Mouse (Mus musculus) ES-E14 (cell line): ENCODE measurements at regions not wholly inside any gene's neighbourhood (a gene's known extent, or its start where the extent isn't known, plus 50 kb on each side); places are given as distances from the start of the nearest gene placed in this dataset.

Experiments
- DNase-seq: peaks from one replicate; pipeline ENCODE4 v3.0.0-alpha.2; 2013; ENCODE audit warnings: low read depth, low spot score
- H3K27ac ChIP-seq: 2 replicates; pipeline ENCODE4 v1.5.1; 2012; ENCODE audit warnings: low read depth, mild to moderate bottlenecking, low read length, moderate library complexity, mixed read lengths; ENCODE audit not compliant: poor library complexity, insufficient read depth, severe bottlenecking
- H3K36me3 ChIP-seq: 2 replicates; pipeline ENCODE4 v1.6.1; 2012; ENCODE audit warnings: mild to moderate bottlenecking, low read length, moderate library complexity, mixed read lengths; ENCODE audit not compliant: control insufficient read depth, poor library complexity, insufficient read depth, severe bottlenecking
- H3K4me1 ChIP-seq, 2 experiments: fragments of 150-350 bp in 1 of 2; sonication (generic) in 1 of 2; 2 replicates each; pipeline ENCODE4 v1.6.1; 2012; ENCODE audit warnings: low read length in 2 of 2, mild to moderate bottlenecking in 1 of 2, mixed read lengths in 1 of 2; ENCODE audit not compliant: control insufficient read depth in 2 of 2, insufficient read depth in 2 of 2, poor library complexity in 1 of 2
- H3K4me3 ChIP-seq, 2 experiments: fragments of 150-350 bp in 1 of 2; sonication (generic) in 1 of 2; 2 replicates each; pipeline ENCODE4 v1.5.1; 2012; ENCODE audit warnings: low read length in 2 of 2, low read depth in 1 of 2, mild to moderate bottlenecking in 1 of 2, mixed read lengths in 1 of 2; ENCODE audit not compliant: insufficient read depth in 1 of 2, poor library complexity in 1 of 2, severe bottlenecking in 1 of 2
- H3K9ac ChIP-seq: 2 replicates; pipeline ENCODE4 v1.6.1; 2012; ENCODE audit warnings: low read depth, mild to moderate bottlenecking, low read length, mixed read lengths; ENCODE audit not compliant: poor library complexity, insufficient read depth, severe bottlenecking
- H3K9me3 ChIP-seq: fragments of 150-350 bp; sonication (generic); 2 replicates; pipeline ENCODE4 v1.6.1; 2012; ENCODE audit warnings: low read depth, mild to moderate bottlenecking, low read length; ENCODE audit not compliant: control insufficient read depth, insufficient read depth
- CHD2 ChIP-seq: IDR thresholded peaks from 2 replicates; pipeline ENCODE4 v1.6.1; 2014; ENCODE audit warnings: mild to moderate bottlenecking, low read depth, low read length, inconsistent platforms
- HCFC1 ChIP-seq: IDR thresholded peaks from 2 replicates; pipeline ENCODE4 v1.6.1; 2012; ENCODE audit warnings: low read length, inconsistent platforms, borderline replicate concordance; ENCODE audit not compliant: insufficient read depth
- MAFK ChIP-seq: IDR thresholded peaks from 2 replicates; pipeline ENCODE4 v1.6.1; 2014; ENCODE audit warnings: mild to moderate bottlenecking, low read depth, low read length, inconsistent platforms; ENCODE audit not compliant: insufficient read depth
- ZC3H11A ChIP-seq: IDR thresholded peaks from 2 replicates; pipeline ENCODE4 v1.6.1; 2012; ENCODE audit warnings: low read depth, mild to moderate bottlenecking, inconsistent platforms, low read length, borderline replicate concordance
- ZNF384 ChIP-seq: IDR thresholded peaks from 2 replicates; pipeline ENCODE4 v1.6.1; 2012; ENCODE audit warnings: low read depth, low read length, inconsistent platforms
- in situ Hi-C, 2 experiments: fragments of 600-800 bp; cut with MboI; formaldehyde crosslinking; loops; one replicate each; pipeline ENCODE4 v1.15.1; 2025; ENCODE audit warnings: low sequenced_read_pairs in 2 of 2, inconsistent platforms in 1 of 2; ENCODE audit not compliant: unreplicated experiment in 2 of 2

DNA sequence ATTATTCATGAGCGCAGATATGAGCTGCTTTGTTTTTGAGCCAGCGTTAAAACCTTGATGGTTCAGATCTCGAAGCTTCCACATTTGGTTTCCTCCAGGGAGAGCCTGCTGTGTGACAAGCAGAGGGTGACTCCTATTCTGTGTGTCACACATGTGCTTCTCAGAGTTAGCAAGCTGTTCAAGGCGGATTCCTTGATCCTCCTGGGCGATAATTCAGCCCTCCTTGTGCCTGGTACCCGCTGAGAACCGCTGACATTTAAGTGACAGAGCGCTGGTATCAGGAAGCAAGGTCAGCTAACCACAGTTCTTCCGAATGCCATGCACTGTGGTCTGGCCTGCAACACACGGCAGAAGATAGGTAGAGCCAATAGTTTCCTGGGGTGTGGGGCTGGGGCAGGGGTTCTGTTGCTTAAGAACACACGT lies 294.5 kb upstream of the Arglu1 start:
- Histone ChIP-seq H3K27ac (no peak overlapping the region; the same call in 1 of the 2 replicates), H3K4me1 (peaks cover 4 to 14% of the 10 kb centered on the region in 2 experiments; a peak in 2 of 4 replicates)
- no peak for DNase-seq

DNA sequence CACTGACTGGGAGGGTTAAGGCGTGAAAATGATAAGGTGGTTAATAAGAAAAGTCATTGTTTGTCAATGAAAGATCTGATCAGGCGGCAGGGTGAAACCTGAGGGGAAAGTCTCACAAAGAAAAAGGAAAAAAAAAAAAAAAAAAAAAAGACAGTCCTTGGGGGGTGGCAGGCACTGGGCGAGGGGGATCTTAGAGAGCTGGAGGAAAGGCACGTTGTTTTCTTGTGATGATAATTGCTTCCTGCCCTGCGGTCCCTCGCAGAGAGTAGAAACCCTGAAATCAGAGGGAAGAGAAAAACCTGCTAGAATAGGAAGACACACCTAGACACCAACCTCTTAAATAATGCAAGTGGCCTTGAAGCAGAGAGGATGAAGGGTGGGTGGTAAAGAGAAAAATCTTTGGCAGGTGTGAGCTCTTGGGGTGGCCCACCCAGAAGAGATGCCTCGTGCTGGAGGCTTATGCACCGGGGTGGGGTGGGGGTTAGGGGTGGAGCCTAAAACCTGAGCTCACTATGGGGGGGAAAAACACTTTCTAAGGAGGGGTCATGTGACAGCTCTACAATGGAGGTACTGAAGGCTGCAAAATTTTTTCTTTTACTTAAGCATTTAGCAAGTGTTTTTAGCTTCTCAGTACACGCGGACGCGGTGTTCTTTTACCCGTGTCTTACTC lies 294.0 kb upstream of the Arglu1 start:
- in situ Hi-C loops, result loop anchor here in 1 of 2 experiments (25.0 kb wide), 1 partner anchor 322 kb away; the partner anchor contains the start of gene Efnb2
- no peak for TF ChIP-seq ZC3H11A
- TF ChIP-seq ZNF384, result peak; percentile 94
- Histone ChIP-seq H3K9ac (no peak overlapping the region), H3K9me3 (no peaks in the 10 kb centered on the region), H3K36me3 (no peaks in the 10 kb centered on the region; the same call in 1 of the 2 replicates), H3K27ac (no peak overlapping the region; the same call in 1 of the 2 replicates), H3K4me1 (peaks cover 4 to 14% of the 10 kb centered on the region in 2 experiments; a peak in 2 of 4 replicates), H3K4me3 (no peak overlapping the region)
- peak; percentile 46 for DNase-seq

More for the DNA sequence above, 294.5 kb upstream of the Arglu1 start:
- Histone ChIP-seq H3K4me3 (no peak overlapping the region), H3K9ac (no peak overlapping the region), H3K9me3 (no peaks in the 10 kb centered on the region), H3K36me3 (no peaks in the 10 kb centered on the region; the same call in 1 of the 2 replicates)
- in situ Hi-C loops, result loop anchor here in 1 of 2 experiments (25.0 kb wide), 1 partner anchor 323 kb away; the partner anchor contains the start of gene Efnb2
- TF ChIP-seq HCFC1, result no peak
- no peak for TF ChIP-seq CHD2
- TF ChIP-seq ZNF384, result no peak
- TF ChIP-seq ZC3H11A, result no peak
- TF ChIP-seq MAFK, result no peak

DNA sequence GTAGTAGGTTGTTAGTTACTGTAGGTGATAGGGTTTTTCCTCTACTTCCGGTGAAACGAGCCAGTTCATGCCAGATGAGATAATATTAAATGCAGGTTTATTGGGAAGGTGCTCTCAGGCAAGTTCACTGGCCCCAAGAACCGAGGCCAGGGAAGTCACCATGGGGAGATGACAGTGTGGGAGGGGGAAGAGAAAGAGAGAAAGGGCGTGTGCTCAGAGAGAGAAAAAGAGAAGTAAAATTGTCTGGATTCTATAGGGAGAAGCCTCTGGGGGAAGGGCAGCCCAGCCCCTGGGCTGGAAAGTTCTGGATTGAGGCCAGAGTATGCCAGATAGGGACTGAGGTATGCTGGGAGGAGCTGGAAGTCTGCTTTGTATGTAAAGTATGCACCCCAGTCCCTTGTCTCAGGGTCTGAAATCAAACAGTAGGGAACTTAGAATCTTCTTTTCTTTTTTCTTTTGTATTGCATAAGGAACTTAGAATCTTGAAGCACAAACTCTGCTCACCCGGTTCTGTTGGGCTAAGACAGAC lies 292.9 kb upstream of the Arglu1 start:
- Histone ChIP-seq H3K9ac (no peak overlapping the region), H3K27ac (no peak overlapping the region), H3K36me3 (no peaks in the 10 kb centered on the region; the same call in 1 of the 2 replicates), H3K9me3 (no peaks in the 10 kb centered on the region), H3K4me1 (peaks cover 4 to 14% of the 10 kb centered on the region in 2 experiments; a peak in 2 of 4 replicates), H3K4me3 (no peak overlapping the region)
- no peak for TF ChIP-seq HCFC1
- no peak for TF ChIP-seq CHD2
- TF ChIP-seq ZC3H11A, result no peak
- no peak for TF ChIP-seq ZNF384
- no peak for TF ChIP-seq MAFK
- in situ Hi-C loops, result loop anchor here in 1 of 2 experiments (25.0 kb wide), 1 partner anchor 321 kb away; the partner anchor contains the start of gene Efnb2
- DNase-seq, result no peak

DNA sequence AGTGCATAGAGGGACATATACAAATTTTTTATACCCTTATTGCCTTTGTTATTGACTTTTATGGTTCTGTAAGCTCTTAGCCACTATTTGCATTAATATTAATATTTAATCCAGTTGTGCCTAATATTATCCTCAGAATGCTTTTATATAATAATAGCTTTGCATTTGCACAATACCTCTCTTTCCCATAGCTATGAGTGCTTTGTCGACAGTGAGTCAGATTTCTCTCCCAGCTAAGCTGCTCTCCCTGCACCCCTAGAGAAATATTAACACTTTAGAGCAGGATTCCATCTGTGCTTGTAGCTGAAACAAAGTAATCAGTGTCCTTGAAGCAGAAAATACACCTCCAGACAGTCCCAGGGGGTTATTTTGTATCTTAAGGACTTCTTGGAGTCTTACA lies 288.6 kb upstream of the Arglu1 start:
- in situ Hi-C loops, result loop anchor here in 1 of 2 experiments (25.0 kb wide), 1 partner anchor 317 kb away; the partner anchor contains the start of gene Efnb2
- no peaks in the 10 kb centered on the region for H3K36me3 ChIP-seq
- H3K9ac ChIP-seq, result no peak overlapping the region
- DNase-seq, result no peak
- H3K27ac ChIP-seq, result no peak overlapping the region
- TF ChIP-seq MAFK (no peak), HCFC1 (no peak), CHD2 (no peak), ZNF384 (no peak), ZC3H11A (no peak)
- H3K4me3 ChIP-seq, result no peak overlapping the region
- H3K4me1 ChIP-seq, result peaks cover 2 to 8% of the 10 kb centered on the region in 2 experiments; a peak in 2 of 4 replicates
- no peaks in the 10 kb centered on the region for H3K9me3 ChIP-seq

DNA sequence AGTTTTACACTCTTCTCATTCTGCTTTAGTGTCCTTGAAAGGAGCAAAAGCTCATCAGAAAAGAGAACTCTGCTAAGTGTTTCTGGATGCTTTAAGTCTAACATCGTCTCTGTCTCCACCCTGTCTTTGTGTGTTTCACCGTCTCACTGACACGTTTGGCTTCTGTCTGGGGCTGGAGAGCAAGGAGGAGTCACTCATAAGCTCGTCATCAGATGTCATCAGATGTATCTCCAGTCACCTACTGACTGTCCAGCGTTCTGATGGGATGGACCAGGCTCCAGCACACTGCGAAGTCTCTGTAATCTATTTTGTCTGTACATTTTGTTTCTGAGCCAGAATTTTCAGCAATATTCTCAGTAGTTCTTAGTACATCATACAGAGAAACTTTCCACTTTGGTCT lies 283.4 kb upstream of the Arglu1 start:
- in situ Hi-C loops, result no loop called here
- TF ChIP-seq HCFC1 (no peak), ZC3H11A (no peak), MAFK (no peak), CHD2 (no peak), ZNF384 (no peak)

More for the DNA sequence above, 283.4 kb upstream of the Arglu1 start:
- Histone ChIP-seq H3K4me1 (no peaks in the 10 kb centered on the region), H3K4me3 (no peak overlapping the region), H3K9ac (no peak overlapping the region), H3K36me3 (no peaks in the 10 kb centered on the region), H3K27ac (no peak overlapping the region), H3K9me3 (no peaks in the 10 kb centered on the region)
- DNase-seq, result no peak
